Mouse (Mus musculus) ES-Bruce4 (cell line): Measurements from ENCODE around the gene Polg2.

Experiments
- CTCF ChIP-seq: IDR thresholded peaks from one replicate; pipeline ENCODE4 v1.8.1; 2011; ENCODE audit warnings: low read depth, low read length
- EP300 ChIP-seq: IDR thresholded peaks from 2 replicates; pipeline ENCODE4 v1.6.1; 2011; ENCODE audit warnings: low read depth, low read length; ENCODE audit not compliant: insufficient read depth
- POLR2A ChIP-seq: IDR thresholded peaks from one replicate; pipeline ENCODE4 v1.8.1; 2011; ENCODE audit warnings: low read length; ENCODE audit not compliant: insufficient read depth

DNA sequence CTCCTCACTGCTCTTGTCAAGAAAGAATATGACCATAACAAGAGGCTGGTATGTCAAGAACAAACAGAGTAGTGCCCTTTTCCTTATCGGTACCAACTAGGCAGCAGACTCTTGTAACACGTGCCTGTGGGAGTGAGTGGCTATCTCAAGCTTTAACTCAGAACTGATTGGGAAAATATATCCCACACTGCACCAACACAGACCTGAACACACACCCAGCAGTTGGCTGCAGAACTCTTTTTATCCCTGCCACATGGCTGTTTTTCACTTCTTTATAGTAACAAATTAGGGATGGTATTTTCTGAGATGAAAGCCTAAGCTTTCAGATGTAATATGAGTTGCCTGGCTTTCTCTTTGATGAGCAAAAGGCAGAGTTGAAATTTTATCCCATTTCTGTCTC lies 36.4 kb upstream of the Polg2 start:
- no peak for TF ChIP-seq CTCF
- TF ChIP-seq POLR2A: no peak
- no peak for TF ChIP-seq EP300
